Mouse (Mus musculus): ENCODE results near the gene Gm44502.

- TF ChIP-seq CTCF (IDR thresholded peaks at IDR 0.05; ENCODE audit: low read depth) (no peak), EP300 (optimal IDR thresholded peaks at IDR 0.05) (no peak)
These were observed 30.3 kb upstream of the Gm44502 start for GRCm38 (mm10) chr15:89459821-89460220.

All from stomach, postnatal 0 days (tissue).